Mouse (Mus musculus): Measurements from ENCODE around the gene Olfr92.
"Not testable (repeated sequence)": the region's sequence is repeated elsewhere in the genome, so short reads cannot be mapped to it uniquely, and the experiment has no call there.

The Olfr92 gene

GRCm38 (mm10) chr17:37119988-37120387, at the start of gene Olfr92:
TSS of gene Olfr92 (minus strand) at chr17:37120088.
- DNase-seq (ENCODE audit: low spot score in 2 of 2) = no peak

GRCm38 (mm10) chr17:37161394-37161793, 41.5 kb upstream of the Olfr92 start, which contains the start of gene Olfr93:
TSS of gene Olfr93 (minus strand) at chr17:37161494.
- DNase-seq (ENCODE audit: low spot score in 2 of 2) = no peak

- DNase-seq (ENCODE audit: low spot score in 2 of 2) = not testable (repeated sequence)
Observed at GRCm38 (mm10) chr17:37131366-37131765, 11.5 kb upstream of the Olfr92 start.

GRCm38 (mm10) chr17:37098178-37098577, 21.7 kb downstream of the Olfr92 start, which contains the start of gene Olfr91:
TSS of gene Olfr91 (minus strand) at chr17:37098278.
- DNase-seq (ENCODE audit: low spot score in 2 of 2) = no peak

GRCm38 (mm10) chr17:37093289-37093688, 26.6 kb downstream of the Olfr92 start:
- no peak for DNase-seq (ENCODE audit: low spot score in 2 of 2)

- no peak for DNase-seq (ENCODE audit: low spot score in 2 of 2)
Observed at GRCm38 (mm10) chr17:37092198-37092597, 27.7 kb downstream of the Olfr92 start.

- no peak for DNase-seq (ENCODE audit: low spot score in 2 of 2)
Observed at GRCm38 (mm10) chr17:37088399-37088798, 31.5 kb downstream of the Olfr92 start, which contains the start of gene Olfr90. TSS of gene Olfr90 (minus strand) at chr17:37088499.

- no peak for DNase-seq (ENCODE audit: low spot score in 2 of 2)
Observed at GRCm38 (mm10) chr17:37085545-37085944, 34.3 kb downstream of the Olfr92 start.

GRCm38 (mm10) chr17:37084632-37085031, 35.3 kb downstream of the Olfr92 start:
- no peak for DNase-seq (ENCODE audit: low spot score in 2 of 2)

- DNase-seq (ENCODE audit: low spot score in 2 of 2) = peak in 1 of 2 experiments; percentile 24
Observed at GRCm38 (mm10) chr17:37083327-37083726, 36.6 kb downstream of the Olfr92 start.

- DNase-seq (ENCODE audit: low spot score in 2 of 2) = no peak
Observed at GRCm38 (mm10) chr17:37081659-37082058, 38.2 kb downstream of the Olfr92 start.

- no peak for DNase-seq (ENCODE audit: low spot score in 2 of 2)
Observed at GRCm38 (mm10) chr17:37080119-37080518, 39.8 kb downstream of the Olfr92 start.

GRCm38 (mm10) chr17:37078990-37079389, 40.9 kb downstream of the Olfr92 start:
- no peak for DNase-seq (ENCODE audit: low spot score in 2 of 2)

- no peak for DNase-seq (ENCODE audit: low spot score in 2 of 2)
Observed at GRCm38 (mm10) chr17:37078193-37078592, 41.7 kb downstream of the Olfr92 start.

GRCm38 (mm10) chr17:37075766-37076165, 44.1 kb downstream of the Olfr92 start:
- no peak for DNase-seq (ENCODE audit: low spot score in 2 of 2)

GRCm38 (mm10) chr17:37075181-37075580, 44.7 kb downstream of the Olfr92 start:
- no peak for DNase-seq (ENCODE audit: low spot score in 2 of 2)

GRCm38 (mm10) chr17:37072730-37073276, 47.1 kb downstream of the Olfr92 start:
- no peak for DNase-seq (ENCODE audit: low spot score in 2 of 2)

- DNase-seq (ENCODE audit: low spot score in 2 of 2) = no peak
Observed at GRCm38 (mm10) chr17:37072080-37072729, 47.7 kb downstream of the Olfr92 start.

- no peak for DNase-seq (ENCODE audit: low spot score in 2 of 2)
Observed at GRCm38 (mm10) chr17:37070121-37070520, 49.8 kb downstream of the Olfr92 start.

- no peak for DNase-seq (ENCODE audit: low spot score in 2 of 2)
Observed at GRCm38 (mm10) chr17:37067861-37068260, 52.0 kb downstream of the Olfr92 start.

GRCm38 (mm10) chr17:37065993-37066392, 53.9 kb downstream of the Olfr92 start:
- no peak for DNase-seq (ENCODE audit: low spot score in 2 of 2)

- no peak for DNase-seq (ENCODE audit: low spot score in 2 of 2)
Observed at GRCm38 (mm10) chr17:37063686-37064495, 56.0 kb downstream of the Olfr92 start.

GRCm38 (mm10) chr17:37063063-37063462, 56.8 kb downstream of the Olfr92 start:
- no peak for DNase-seq (ENCODE audit: low spot score in 2 of 2)

All from spleen, postnatal 4 days (tissue).